Mouse (Mus musculus) colon, adult 2 months (tissue): Measurements from ENCODE around the gene Phex. TPM values are rescaled to one million over a fixed set of nuclear protein-coding genes. Genes with fewer than 3 reads are reported as not detected.

Experiments
- polyA plus RNA-seq: library from polyadenylated mRNA; depleted of rRNA; stranded (reverse); fragments of >200 nt; gene quantifications from 2 replicates; pipeline ENCODE4 v1.2.3, GENCODE M21; 2012; rRNA removed

Gene Phex
- polyA plus RNA-seq, result not detected in 2 replicates

DNA sequence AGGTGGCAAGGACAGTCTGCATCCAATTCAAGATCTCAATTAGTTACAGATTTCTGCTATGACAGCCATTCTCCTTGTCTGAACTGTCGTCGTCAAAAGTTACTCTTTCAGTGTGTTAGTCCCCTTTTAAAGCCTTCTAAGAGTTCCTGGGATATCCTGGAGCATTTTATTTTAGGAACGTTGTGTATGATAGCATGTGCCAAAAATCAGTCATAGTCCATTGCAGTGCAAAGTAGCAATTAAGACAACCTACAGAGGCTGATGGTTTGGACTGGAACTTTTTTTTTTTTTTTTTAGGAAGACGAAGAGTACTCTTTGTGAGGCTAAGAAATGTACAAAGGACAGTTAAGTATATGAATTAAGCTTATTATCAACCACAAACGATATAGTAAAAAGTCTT is at the start of gene Phex:
Phex (minus strand) TSS at position 101 of the 400 bp plus-strand sequence.

Other genes starting within 250 kb of the Phex start
- 5.9 and 6.8 TPM in 2 replicates for gene Sms, start 77.0 kb upstream of the Phex start, polyA plus RNA-seq
- not detected in 2 replicates for gene Yy2, start 153.7 kb upstream of the Phex start, polyA plus RNA-seq
- 3.4 and 4.0 TPM in 2 replicates for gene Mbtps2, start 183.4 kb upstream of the Phex start, polyA plus RNA-seq